Comparison of ENCODE assay signal across 8 mouse cellular contexts in genomic region chr4:55533196-55533802, GRCm38 (mm10). TPM values are rescaled to one million over a fixed set of nuclear protein-coding genes. Genes with fewer than 3 reads are reported as not detected.
DNase-seq lines count a peak whose midpoint lies in the region; ATAC-seq and TF ChIP-seq lines count a peak whose summit lies in the region.

No protein-coding gene starts in this region.

- H3K4me3 ChIP-seq in testis, adult 2 months (ENCODE audit: control insufficient read depth, low read depth, low read length) = peak overlapping the region; percentile 92
- peak overlapping the region; percentile 74 for H3K4me3 ChIP-seq in limb, embryonic 10.5 days
- H3K4me3 ChIP-seq in neural tube, embryonic 15.5 days (replicated peaks) = peak overlapping the region; percentile 65

- H3K9ac ChIP-seq in neural tube, embryonic 15.5 days (replicated peaks) = peak overlapping the region; percentile 73

- peaks cover 21% of the 10 kb centered on the region for H3K4me1 ChIP-seq in testis, adult 2 months (ENCODE audit: control insufficient read depth, insufficient read depth, low read length)
- peaks cover 29% of the 10 kb centered on the region for H3K4me1 ChIP-seq in limb, embryonic 10.5 days
- peaks cover 38% of the 10 kb centered on the region for H3K4me1 ChIP-seq in neural tube, embryonic 15.5 days

- peak; percentile 25 for ATAC-seq in frontal cortex, adult (ENCODE audit: low TSS enrichment)
- peak; percentile 2; the same call in 1 of the 2 replicates for ATAC-seq in neural tube, embryonic 15.5 days (ENCODE audit: low FRiP score)
- ATAC-seq in granulocyte monocyte progenitor cell, adult 5-6 weeks (replicated peaks; ENCODE audit: poor library complexity, severe bottlenecking) = no peak

- 1% methylated on average over 21 of the region's 21 CpGs for WGBS in limb, embryonic 10.5 days
- under 1% methylated on average over 21 of the region's 21 CpGs for WGBS in neural tube, embryonic 15.5 days

- H3K9me3 ChIP-seq in limb, embryonic 10.5 days (replicated peaks) = no peaks in the 10 kb centered on the region
- no peaks in the 10 kb centered on the region for H3K9me3 ChIP-seq in neural tube, embryonic 15.5 days (replicated peaks)

- no peaks in the 10 kb centered on the region for H3K27me3 ChIP-seq in testis, adult 2 months (ENCODE audit: control insufficient read depth, insufficient read depth, low read length)
- H3K27me3 ChIP-seq in limb, embryonic 10.5 days (ENCODE audit: low read depth, poor library complexity, severe bottlenecking) = peaks cover 66% of the 10 kb centered on the region
- peaks cover 16% of the 10 kb centered on the region for H3K27me3 ChIP-seq in neural tube, embryonic 15.5 days (replicated peaks)

- TF ChIP-seq POLR2A in testis, adult 2 months (IDR thresholded peaks at IDR 0.05; ENCODE audit: control insufficient read depth, low read depth, low read length) = peak; percentile 57

- DNase-seq in frontal cortex, postnatal 14 days (ENCODE audit: low spot score in 2 of 2) = no peak
- no peak for DNase-seq in testis, postnatal 14 days (ENCODE audit: low spot score)
- peak; percentile 56 for DNase-seq in limb, embryonic 10.5 days (ENCODE audit: low spot score)
- DNase-seq in retina, postnatal 1 day = no peak

- H3K27ac ChIP-seq in testis, adult 2 months (ENCODE audit: control insufficient read depth, insufficient read depth, low read depth, low read length) = peak overlapping the region; percentile 91
- peak overlapping the region; percentile 88 for H3K27ac ChIP-seq in limb, embryonic 10.5 days
- peak overlapping the region; percentile 90 for H3K27ac ChIP-seq in neural tube, embryonic 15.5 days (replicated peaks)

- no peaks in the 10 kb centered on the region for H3K36me3 ChIP-seq in testis, adult 2 months (ENCODE audit: control insufficient read depth, insufficient read depth, low read length)
- H3K36me3 ChIP-seq in limb, embryonic 10.5 days = no peaks in the 10 kb centered on the region
- H3K36me3 ChIP-seq in neural tube, embryonic 15.5 days = no peaks in the 10 kb centered on the region

- no peak for TF ChIP-seq CTCF in testis, adult 2 months (IDR thresholded peaks at IDR 0.05; ENCODE audit: control insufficient read depth, insufficient read depth, insufficient replicate concordance, low read depth, low read length)

- H3K4me2 ChIP-seq in neural tube, embryonic 15.5 days = peak overlapping the region; percentile 93

RNA-seq across cellular contexts. Expression of gene Klf4, which starts 1.0 kb away (rescaled TPM):
- 123 and 156 TPM in 2 replicates for polyA plus RNA-seq in testis, adult 2 months (2012; rRNA removed)
- 0.46 and 0.78 TPM in 2 replicates for polyA plus RNA-seq in limb, embryonic 10.5 days (2016; fragmentation: Nextera tagmentation; extraction: Ambion mirVana)
- 3.7 and 4.9 TPM in 2 replicates for polyA plus RNA-seq in neural tube, embryonic 15.5 days (2015; fragmentation: Nextera tagmentation; extraction: Ambion mirVana)
- 14.6 and 15.8 TPM in 2 replicates for total RNA-seq in granulocyte monocyte progenitor cell, adult 5-6 weeks (2014; fragmentation: Nextera tagmentation)
- 5.4 and 11.2 TPM in 2 replicates for total RNA-seq in granulocyte monocyte progenitor cell, adult 5-6 weeks (2017)

Comparison
In these comparisons a context has a peak if more than half of its experiments do, and no peak if none do; other contexts are left out.
1. RNA of gene Klf4, which starts 1.0 kb away (polyA plus RNA-seq): 123 to 156 TPM in testis, adult 2 months; 3.7 to 4.9 TPM in neural tube, embryonic 15.5 days and 0.46 to 0.78 TPM in limb, embryonic 10.5 days; every median in the first group is over 10 times any median in the second.
2. Peak in every context shown above with its lines, with median percentiles within 50 percentile points of each other: H3K27ac ChIP-seq and H3K4me3 ChIP-seq.